Mouse (Mus musculus): Measurements from ENCODE around the gene Etv3. TPM values are rescaled to one million over a fixed set of nuclear protein-coding genes. Genes with fewer than 3 reads are reported as not detected.

Etv3 gene
- total and polyA plus RNA-seq, 2 experiments from 2014 or later = 7.8 to 14.2 TPM

GRCm38 (mm10) chr3:87568681-87569080 lies 43.5 kb downstream of the Etv3 start:
- ATAC-seq (ENCODE audit: insufficient read depth, low read depth) (no peak), DNase-seq (ENCODE audit: low spot score) (no peak)
- H3K4me1 ChIP-seq (ENCODE audit: control insufficient read depth, insufficient read depth) = no peaks in the 10 kb centered on the region
- H3K4me3 ChIP-seq (ENCODE audit: low read depth, low read length) = no peak overlapping the region
- H3K4me2 ChIP-seq (ENCODE audit: low read depth, low read length) = no peak overlapping the region
- no peak overlapping the region for H3K9ac ChIP-seq (replicated peaks; ENCODE audit: low read depth, low read length)
- H3K27ac ChIP-seq (ENCODE audit: low read depth) = no peak overlapping the region
- no peak for TF ChIP-seq EP300 (IDR thresholded peaks at IDR 0.05; ENCODE audit: low read depth)
- TF ChIP-seq CTCF (IDR thresholded peaks at IDR 0.05; ENCODE audit: low read depth) = no peak
- H3K9me3 ChIP-seq (replicated peaks; ENCODE audit: control insufficient read depth, low read length) = no peaks in the 10 kb centered on the region
- no peaks in the 10 kb centered on the region for H3K36me3 ChIP-seq (replicated peaks; ENCODE audit: control insufficient read depth, insufficient read depth, low read length)
- 93% methylated on average over 5 of the region's 5 CpGs for whole genome bisulfite sequencing
- H3K27me3 ChIP-seq (ENCODE audit: control insufficient read depth, insufficient read depth, low read length) = no peaks in the 10 kb centered on the region

- H3K4me1 ChIP-seq (ENCODE audit: control insufficient read depth, insufficient read depth) = no peaks in the 10 kb centered on the region
- no peaks in the 10 kb centered on the region for H3K9me3 ChIP-seq (replicated peaks; ENCODE audit: control insufficient read depth, low read length)
- H3K36me3 ChIP-seq (replicated peaks; ENCODE audit: control insufficient read depth, insufficient read depth, low read length) = no peaks in the 10 kb centered on the region
- no peak overlapping the region for H3K27ac ChIP-seq (ENCODE audit: low read depth)
- ATAC-seq (ENCODE audit: insufficient read depth, low read depth) (no peak), DNase-seq (ENCODE audit: low spot score) (no peak)
- TF ChIP-seq CTCF (IDR thresholded peaks at IDR 0.05; ENCODE audit: low read depth) (no peak), EP300 (IDR thresholded peaks at IDR 0.05; ENCODE audit: low read depth) (no peak)
- H3K9ac ChIP-seq (replicated peaks; ENCODE audit: low read depth, low read length) = no peak overlapping the region
- H3K4me2 ChIP-seq (ENCODE audit: low read depth, low read length) = no peak overlapping the region
- H3K27me3 ChIP-seq (ENCODE audit: control insufficient read depth, insufficient read depth, low read length) = no peaks in the 10 kb centered on the region
- H3K4me3 ChIP-seq (ENCODE audit: low read depth, low read length) = no peak overlapping the region
- 25% methylated on average over 6 of the region's 6 CpGs for WGBS
Measured at GRCm38 (mm10) chr3:87575766-87576165, 50.6 kb downstream of the Etv3 start.

- 78% methylated on average over 4 of the region's 4 CpGs for WGBS
- no peak for TF ChIP-seq EP300 (IDR thresholded peaks at IDR 0.05; ENCODE audit: low read depth)
- no peak for TF ChIP-seq CTCF (IDR thresholded peaks at IDR 0.05; ENCODE audit: low read depth)
- Histone ChIP-seq H3K27me3 (ENCODE audit: control insufficient read depth, insufficient read depth, low read length) (no peaks in the 10 kb centered on the region), H3K4me3 (ENCODE audit: low read depth, low read length) (no peak overlapping the region), H3K27ac (ENCODE audit: low read depth) (no peak overlapping the region), H3K4me2 (ENCODE audit: low read depth, low read length) (no peak overlapping the region), H3K9me3 (replicated peaks; ENCODE audit: control insufficient read depth, low read length) (no peaks in the 10 kb centered on the region), H3K4me1 (ENCODE audit: control insufficient read depth, insufficient read depth) (no peaks in the 10 kb centered on the region), H3K36me3 (replicated peaks; ENCODE audit: control insufficient read depth, insufficient read depth, low read length) (no peaks in the 10 kb centered on the region), H3K9ac (replicated peaks; ENCODE audit: low read depth, low read length) (no peak overlapping the region)
- ATAC-seq (ENCODE audit: insufficient read depth, low read depth) = no peak
- no peak for DNase-seq (ENCODE audit: low spot score)
Measured at GRCm38 (mm10) chr3:87582259-87582658, 57.1 kb downstream of the Etv3 start.

Other genes with a start within 250 kb of the Etv3 start
- gene Cd5l, start 167.5 kb upstream of the Etv3 start, total RNA-seq (2014; rRNA removed; ENCODE audit: low replicate concordance) = 0.62 TPM in 1 of 2 replicates, not detected in the other
- 0.07 TPM in 1 of 2 replicates, not detected in the other for gene Cd5l, start 167.5 kb upstream of the Etv3 start, polyA plus RNA-seq (2015; fragmentation: Nextera tagmentation; extraction: Ambion mirVana)
- not detected in 2 replicates for gene Fcrl1, start 149.0 kb upstream of the Etv3 start, total RNA-seq (2014; rRNA removed; ENCODE audit: low replicate concordance)
- gene Fcrl1, start 149.0 kb upstream of the Etv3 start, polyA plus RNA-seq (2015; fragmentation: Nextera tagmentation; extraction: Ambion mirVana) = 0.07 and 0.18 TPM in 2 replicates
- 0.19 TPM in 1 of 2 replicates, not detected in the other for gene Fcrl5, start 89.6 kb upstream of the Etv3 start, total RNA-seq (2014; rRNA removed; ENCODE audit: low replicate concordance)
- gene Fcrl5, start 89.6 kb upstream of the Etv3 start, polyA plus RNA-seq (2015; fragmentation: Nextera tagmentation; extraction: Ambion mirVana) = not detected in 2 replicates
- 18.6 and 29.9 TPM in 2 replicates for gene Arhgef11, start 92.2 kb downstream of the Etv3 start, total RNA-seq (2014; rRNA removed; ENCODE audit: low replicate concordance)
- 4.5 and 5.3 TPM in 2 replicates for gene Arhgef11, start 92.2 kb downstream of the Etv3 start, polyA plus RNA-seq (2015; fragmentation: Nextera tagmentation; extraction: Ambion mirVana)
- gene Lrrc71, start 223.2 kb downstream of the Etv3 start, total RNA-seq (2014; rRNA removed; ENCODE audit: low replicate concordance) = 0.54 and 1.5 TPM in 2 replicates
- 0.12 and 0.38 TPM in 2 replicates for gene Lrrc71, start 223.2 kb downstream of the Etv3 start, polyA plus RNA-seq (2015; fragmentation: Nextera tagmentation; extraction: Ambion mirVana)